Mouse (Mus musculus) heart, adult 2 months (tissue): ENCODE results near the gene Gm10491. TPM values are rescaled to one million over a fixed set of nuclear protein-coding genes. Genes with fewer than 3 reads are reported as not detected.
"Not testable (repeated sequence)": the region's sequence is repeated elsewhere in the genome, so short reads cannot be mapped to it uniquely, and the experiment has no call there.

Source experiments
- DNase-seq, 2 experiments: peaks; one replicate each; pipeline ENCODE4 v3.0.0; 2021
- H3K27ac ChIP-seq: fragments of 200-600 bp; 2 replicates; pipeline ENCODE4 v1.8.1; 2022
- H3K27me3 ChIP-seq: fragments of 200-500 bp; 2 replicates; pipeline ENCODE4 v1.6.1; 2012; ENCODE audit warnings: mild to moderate bottlenecking, low read length, inconsistent platforms, mixed read lengths; ENCODE audit not compliant: control insufficient read depth, insufficient read depth
- H3K36me3 ChIP-seq: fragments of 200-500 bp; 2 replicates; pipeline ENCODE4 v1.6.1; 2012; ENCODE audit warnings: low read length, inconsistent platforms; ENCODE audit not compliant: control insufficient read depth, insufficient read depth
- H3K4me1 ChIP-seq: fragments of 200-500 bp; 2 replicates; pipeline ENCODE4 v1.6.1; 2011; ENCODE audit warnings: low read length; ENCODE audit not compliant: control insufficient read depth, insufficient read depth
- H3K4me3 ChIP-seq: fragments of 200-600 bp; 2 replicates; pipeline ENCODE4 v1.8.1; 2022
- H3K79me2 ChIP-seq: fragments of 200-500 bp; replicated peaks from 2 replicates; pipeline ENCODE4 v1.6.1; 2012; ENCODE audit warnings: mild to moderate bottlenecking, inconsistent platforms, low read length, moderate library complexity, mixed read lengths; ENCODE audit not compliant: control insufficient read depth, insufficient read depth
- H3K9ac ChIP-seq: fragments of 200-500 bp; 2 replicates; pipeline ENCODE4 v1.6.1; 2012; ENCODE audit warnings: low read depth, mild to moderate bottlenecking, control low read depth, inconsistent platforms, low read length, mixed read lengths
- CTCF ChIP-seq: fragments of 200-600 bp; IDR thresholded peaks from 2 replicates; pipeline ENCODE4 v1.8.1; 2022; ENCODE audit warnings: antibody characterized with exemption, mild to moderate bottlenecking, moderate library complexity
- EP300 ChIP-seq: fragments of 200-500 bp; IDR thresholded peaks from 2 replicates; pipeline ENCODE4 v1.6.1; 2011; ENCODE audit warnings: low read depth, low read length, control low read depth; ENCODE audit not compliant: insufficient read depth
- POLR2A ChIP-seq: fragments of 200-500 bp; IDR thresholded peaks from 2 replicates; pipeline ENCODE4 v1.6.1; 2011; ENCODE audit warnings: mild to moderate bottlenecking, low read depth, low read length, control low read depth; ENCODE audit not compliant: insufficient read depth
- WGBS: fragments of 180-500 bp; shearing (Covaris S2); methylation state at CpG from one replicate; pipeline ENCODE4 v1.1.7; 2018; 5-methylcytosine and 5-hydroxymethylcytosine counted together
- intact Hi-C: fragments of 180-260 bp; cut with DNase I; formaldehyde crosslinking; loops from one replicate; pipeline ENCODE4 v1.15.1; 2025
- polyA plus RNA-seq: library from polyadenylated mRNA; depleted of rRNA; stranded (reverse); fragments of >200 nt; gene quantifications from 2 replicates; pipeline ENCODE4 v1.2.3, GENCODE M21; 2012
- total RNA-seq, 2 experiments: library from RNA; stranded (reverse); gene quantifications; 2 replicates each; pipeline ENCODE4 v1.2.3; 2021

Gene Gm10491
- total and polyA plus RNA-seq, 3 experiments: not detected

- no peak within 1 kb of the TSS for H3K4me3 ChIP-seq
- peaks cover 11% of the 10 kb centered on the region for H3K27me3 ChIP-seq
- DNase-seq: no peak
- no peaks in the 10 kb centered on the region for H3K79me2 ChIP-seq
- intact Hi-C loops: no loop called here
- no peaks in the 10 kb centered on the region for H3K4me1 ChIP-seq
- no peaks in the 10 kb centered on the region for H3K36me3 ChIP-seq
- no peak within 1 kb of the TSS for H3K9ac ChIP-seq
- TF ChIP-seq EP300: no peak
- no peak for TF ChIP-seq POLR2A
- TF ChIP-seq CTCF: no peak
- 17% methylated on average over 38 of the region's 40 CpGs for WGBS
- H3K27ac ChIP-seq: no peak within 1 kb of the TSS
Measured at GRCm38 (mm10) chrX:7919601-7920383, 12.2 kb upstream of the Gm10491 start, which contains the start of gene Pcsk1n. Gene Pcsk1n (plus strand): TSS chrX:7919822.

- H3K27ac ChIP-seq, intact Hi-C loops, H3K36me3 ChIP-seq, H3K4me3 ChIP-seq, H3K9ac ChIP-seq, DNase-seq, H3K79me2 ChIP-seq, H3K4me1 ChIP-seq: not testable (repeated sequence)
- TF ChIP-seq CTCF: 0 out of 2 replicates have a peak, but pooled peaks have one; percentile 17
- H3K27me3 ChIP-seq: peaks cover 10% of the 10 kb centered on the region
- WGBS: 60% methylated on average over 6 of the region's 6 CpGs
Measured at GRCm38 (mm10) chrX:7917960-7918359, 10.3 kb upstream of the Gm10491 start.

- peak in 1 of 2 experiments; percentile 40 for DNase-seq
- H3K79me2 ChIP-seq, H3K4me3 ChIP-seq, H3K9ac ChIP-seq, H3K27me3 ChIP-seq, H3K27ac ChIP-seq, H3K36me3 ChIP-seq, H3K4me1 ChIP-seq: not testable (repeated sequence)
- intact Hi-C loops: loop anchor here (1.0 kb wide), 1 partner anchor 102 kb away; no protein-coding TSS in a partner anchor
- WGBS: 18% methylated on average over 3 of the region's 3 CpGs
- TF ChIP-seq CTCF: peak; percentile 47
Measured at GRCm38 (mm10) chrX:7915669-7916068, 8.0 kb upstream of the Gm10491 start.

- TF ChIP-seq EP300 (no peak), POLR2A (no peak), CTCF (peak; percentile 38; the same call in 1 of the 2 replicates)
- intact Hi-C loops: no loop called here
- WGBS: 57% methylated on average over 6 of the region's 6 CpGs
- H3K4me1 ChIP-seq: no peaks in the 10 kb centered on the region
- H3K27ac ChIP-seq: no peak overlapping the region
- H3K9ac ChIP-seq: no peak overlapping the region
- no peaks in the 10 kb centered on the region for H3K36me3 ChIP-seq
- H3K4me3 ChIP-seq: no peak overlapping the region
- no peak for DNase-seq
- H3K79me2 ChIP-seq: no peaks in the 10 kb centered on the region
- no peaks in the 10 kb centered on the region for H3K27me3 ChIP-seq
Measured at GRCm38 (mm10) chrX:7910473-7910872, 2.8 kb upstream of the Gm10491 start.

GRCm38 (mm10) chrX:7909242-7909641 is 1.6 kb upstream of the Gm10491 start, which contains the start of gene Gm10490:
Gene Gm10490 (plus strand): TSS chrX:7909542.
- H3K4me3 ChIP-seq, H3K27ac ChIP-seq, H3K4me1 ChIP-seq, intact Hi-C loops, H3K27me3 ChIP-seq, H3K36me3 ChIP-seq, H3K79me2 ChIP-seq, DNase-seq, H3K9ac ChIP-seq: not testable (repeated sequence)
- WGBS: 83% methylated on average over 4 of the region's 4 CpGs

GRCm38 (mm10) chrX:7904441-7904840 is 3.2 kb downstream of the Gm10491 start:
- intact Hi-C loops: no loop called here
- H3K27me3 ChIP-seq: no peaks in the 10 kb centered on the region
- no peak overlapping the region for H3K9ac ChIP-seq
- DNase-seq: no peak
- H3K27ac ChIP-seq: no peak overlapping the region
- WGBS: 88% methylated on average over 5 of the region's 5 CpGs
- TF ChIP-seq EP300 (no peak), POLR2A (no peak), CTCF (no peak)
- H3K36me3 ChIP-seq: no peaks in the 10 kb centered on the region
- no peaks in the 10 kb centered on the region for H3K79me2 ChIP-seq
- H3K4me3 ChIP-seq: no peak overlapping the region
- no peaks in the 10 kb centered on the region for H3K4me1 ChIP-seq
